Mouse (Mus musculus) lung, embryonic 16.5 days (tissue): Measurements from ENCODE around the gene Golga2. TPM values are rescaled to one million over a fixed set of nuclear protein-coding genes. Genes with fewer than 3 reads are reported as not detected.

Experiments used
- ATAC-seq: fragments of 200-750 bp; cut with Nextera tagmentation; 2 replicates; pipeline ENCODE4 v1.8.0; 2017; ENCODE audit warnings: low read depth, mild to moderate bottlenecking, moderate library complexity
- H3K27ac ChIP-seq: fragments of 300-500 bp; sonication (generic); 2 replicates; pipeline ENCODE4 v1.5.1; 2014; ENCODE audit warnings: mild to moderate bottlenecking, control low read depth, low read length
- H3K27me3 ChIP-seq: fragments of 300-500 bp; sonication (generic); 2 replicates; pipeline ENCODE4 v1.6.1; 2014; ENCODE audit warnings: low read depth, low read length, mixed read lengths; ENCODE audit not compliant: control insufficient read depth, insufficient read depth
- H3K36me3 ChIP-seq: fragments of 300-500 bp; sonication (generic); 2 replicates; pipeline ENCODE4 v1.6.1; 2014; ENCODE audit warnings: low read length; ENCODE audit not compliant: control insufficient read depth, insufficient read depth
- H3K4me1 ChIP-seq: fragments of 300-500 bp; sonication (generic); replicated peaks from 2 replicates; pipeline ENCODE4 v1.6.1; 2014; ENCODE audit warnings: low read length, mixed read lengths; ENCODE audit not compliant: control insufficient read depth, insufficient read depth
- H3K4me2 ChIP-seq: fragments of 300-500 bp; sonication (generic); 2 replicates; pipeline ENCODE4 v1.6.1; 2014; ENCODE audit warnings: low read depth, low read length, control low read depth
- H3K4me3 ChIP-seq: fragments of 300-500 bp; sonication (generic); 2 replicates; pipeline ENCODE4 v1.5.1; 2014; ENCODE audit warnings: mild to moderate bottlenecking, low read length, control low read depth
- H3K9ac ChIP-seq: fragments of 300-500 bp; sonication (generic); 2 replicates; pipeline ENCODE4 v1.6.1; 2014; ENCODE audit warnings: low read length, control low read depth
- H3K9me3 ChIP-seq: fragments of 300-500 bp; sonication (generic); 2 replicates; pipeline ENCODE4 v1.6.1; 2016; ENCODE audit warnings: low read length; ENCODE audit not compliant: control insufficient read depth
- WGBS: fragments of 180-500 bp; shearing (Covaris S2); extraction: QIAGEN DNeasy Blood & Tissue Kit; methylation state at CpG from one replicate; pipeline ENCODE4 v1.1.7; 2014; 5-methylcytosine and 5-hydroxymethylcytosine counted together
- microRNA-seq: library from miRNA; unstranded; fragments of <30 nt; microRNA quantifications from one replicate; pipeline ENCODE4, GENCODE M21; 2016
- polyA plus RNA-seq: library from polyadenylated mRNA; unstranded; fragments of >200 nt; fragmentation: Nextera tagmentation; extraction: Ambion mirVana; gene quantifications from 2 replicates; pipeline ENCODE4 v1.2.1, GENCODE M21; 2015

Gene Golga2
- polyA plus RNA-seq, 1 experiment from 2014 or later = 25.8 TPM

GRCm38 (mm10) chr2:32356216-32356615 lies 69.0 kb downstream of the Golga2 start:
- H3K4me1 ChIP-seq = peaks cover 12% of the 10 kb centered on the region
- H3K4me3 ChIP-seq = no peak overlapping the region
- WGBS = 64% methylated on average over 10 of the region's 10 CpGs
- ATAC-seq = no peak
- H3K36me3 ChIP-seq = no peaks in the 10 kb centered on the region
- H3K27ac ChIP-seq = no peak overlapping the region
- no peak overlapping the region for H3K4me2 ChIP-seq
- no peaks in the 10 kb centered on the region for H3K27me3 ChIP-seq
- H3K9ac ChIP-seq = no peak overlapping the region
- H3K9me3 ChIP-seq = no peaks in the 10 kb centered on the region

Small RNA genes lying within 50 kb of the gene (microRNA-seq; reads per million reads assigned to microRNA genes)
- gene Gm23363 (0.99 reads per million), gene Mir199b (1,148 reads per million, percentile 75 among the genes with 10 or more reads in this experiment)

Other genes with a start within 250 kb of the Golga2 start
- gene Fam78a, start 202.5 kb upstream of the Golga2 start, polyA plus RNA-seq = 4.3 and 4.4 TPM in 2 replicates
- 3.6 and 3.9 TPM in 2 replicates for gene Plpp7, start 191.9 kb upstream of the Golga2 start, polyA plus RNA-seq
- gene Prrc2b, start 136.3 kb upstream of the Golga2 start, polyA plus RNA-seq = 24.7 and 26.9 TPM in 2 replicates
- 23.0 and 24.1 TPM in 2 replicates for gene Pomt1, start 50.8 kb upstream of the Golga2 start, polyA plus RNA-seq
- gene Uck1, start 27.2 kb upstream of the Golga2 start, polyA plus RNA-seq = 60.8 and 63.8 TPM in 2 replicates
- 396 and 415 TPM in 2 replicates for gene Swi5, start 691 bp downstream of the Golga2 start, polyA plus RNA-seq
- gene Ciz1, start 64.9 kb downstream of the Golga2 start, polyA plus RNA-seq = 46.1 and 50.7 TPM in 2 replicates
- gene Dnm1, start 66.0 kb downstream of the Golga2 start, polyA plus RNA-seq = 5.7 and 5.9 TPM in 2 replicates
- gene 1110008P14Rik, start 94.6 kb downstream of the Golga2 start, polyA plus RNA-seq = 34.0 and 36.4 TPM in 2 replicates
- 1.8 and 5.6 TPM in 2 replicates for gene Lcn2, start 100.9 kb downstream of the Golga2 start, polyA plus RNA-seq
- 20.6 and 23.9 TPM in 2 replicates for gene Ptges2, start 108.5 kb downstream of the Golga2 start, polyA plus RNA-seq
- gene Naif1, start 163.1 kb downstream of the Golga2 start, polyA plus RNA-seq = 6.5 and 6.8 TPM in 2 replicates
- 16.0 and 17.5 TPM in 2 replicates for gene Slc25a25, start 164.1 kb downstream of the Golga2 start, polyA plus RNA-seq
- gene Fam102a, start 247.9 kb downstream of the Golga2 start, polyA plus RNA-seq = 11.9 and 12.7 TPM in 2 replicates